Mouse (Mus musculus) lung, embryonic 14.5 days (tissue): ENCODE measurements at regions not wholly inside any gene's neighbourhood (a gene's known extent, or its start where the extent isn't known, plus 50 kb on each side); places are given as distances from the start of the nearest gene placed in this dataset.

Experiments
- ATAC-seq: fragments of 200-750 bp; cut with Nextera tagmentation; 2 replicates; pipeline ENCODE4 v1.8.0; 2017; ENCODE audit warnings: mild to moderate bottlenecking, moderate TSS enrichment, moderate library complexity; ENCODE audit not compliant: insufficient read depth
- DNase-seq: peaks from one replicate; pipeline ENCODE4 v3.0.0-alpha.2; 2015
- H3K27ac ChIP-seq: fragments of 300-500 bp; sonication (generic); 2 replicates; pipeline ENCODE4 v1.5.1; 2014; ENCODE audit warnings: low read depth, mild to moderate bottlenecking, moderate library complexity
- H3K27me3 ChIP-seq: fragments of 300-500 bp; sonication (generic); 2 replicates; pipeline ENCODE4 v1.6.1; 2014; ENCODE audit warnings: low read length, control low read depth; ENCODE audit not compliant: insufficient read depth
- H3K36me3 ChIP-seq: fragments of 300-500 bp; sonication (generic); 2 replicates; pipeline ENCODE4 v1.6.1; 2014; ENCODE audit warnings: control low read depth; ENCODE audit not compliant: insufficient read depth
- H3K4me1 ChIP-seq: fragments of 300-500 bp; sonication (generic); 2 replicates; pipeline ENCODE4 v1.6.1; 2014; ENCODE audit warnings: antibody characterized with exemption, control low read depth; ENCODE audit not compliant: insufficient read depth
- H3K4me2 ChIP-seq: fragments of 300-500 bp; sonication (generic); 2 replicates; pipeline ENCODE4 v1.6.1; 2014; ENCODE audit warnings: mild to moderate bottlenecking
- H3K4me3 ChIP-seq: fragments of 300-500 bp; sonication (generic); 2 replicates; pipeline ENCODE4 v1.5.1; 2014; ENCODE audit warnings: low read depth, low read length
- H3K9ac ChIP-seq: fragments of 300-500 bp; sonication (generic); 2 replicates; pipeline ENCODE4 v1.6.1; 2014
- H3K9me3 ChIP-seq: fragments of 300-500 bp; sonication (generic); 2 replicates; pipeline ENCODE4 v1.6.1; 2016; ENCODE audit warnings: low read depth, low read length, control low read depth
- CTCF ChIP-seq: IDR thresholded peaks from 2 replicates; pipeline ENCODE4 v1.5.1; 2016; ENCODE audit warnings: antibody characterized with exemption, low read depth
- WGBS: fragments of 180-500 bp; shearing (Covaris S2); extraction: QIAGEN DNeasy Blood & Tissue Kit; methylation state at CpG from one replicate; pipeline ENCODE4 v1.1.7; 2014; 5-methylcytosine and 5-hydroxymethylcytosine counted together

GRCm38 (mm10) chr4:124511761-124512160 is 98.8 kb downstream of the 3100002H09Rik start:
- DNase-seq (no peak), ATAC-seq (no peak)
- Histone ChIP-seq H3K27me3 (peaks cover 11% of the 10 kb centered on the region), H3K4me3 (no peak overlapping the region), H3K4me1 (peaks cover 2% of the 10 kb centered on the region), H3K4me2 (no peak overlapping the region), H3K27ac (no peak overlapping the region), H3K9ac (no peak overlapping the region), H3K36me3 (no peaks in the 10 kb centered on the region), H3K9me3 (no peaks in the 10 kb centered on the region)
- 66% methylated on average over 16 of the region's 16 CpGs for WGBS
- TF ChIP-seq CTCF: no peak

GRCm38 (mm10) chr4:124510816-124511215 is 99.8 kb downstream of the 3100002H09Rik start:
- 77% methylated on average over 3 of the region's 3 CpGs for WGBS
- peaks cover 11% of the 10 kb centered on the region for H3K27me3 ChIP-seq

GRCm38 (mm10) chr4:124509695-124510094 is 100.9 kb downstream of the 3100002H09Rik start:
- ATAC-seq (no peak), DNase-seq (peak; percentile 49)
- H3K36me3 ChIP-seq: no peaks in the 10 kb centered on the region
- no peaks in the 10 kb centered on the region for H3K9me3 ChIP-seq
- H3K27ac ChIP-seq: no peak overlapping the region
- no peak overlapping the region for H3K9ac ChIP-seq
- no peak overlapping the region for H3K4me2 ChIP-seq
- H3K27me3 ChIP-seq: peaks cover 5% of the 10 kb centered on the region; the same call in 1 of the 2 replicates
- TF ChIP-seq CTCF: no peak
- peaks cover 2% of the 10 kb centered on the region for H3K4me1 ChIP-seq
- WGBS: 38% methylated on average over 5 of the region's 5 CpGs
- no peak overlapping the region for H3K4me3 ChIP-seq

More at GRCm38 (mm10) chr4:124510816-124511215, 99.8 kb downstream of the 3100002H09Rik start:
- Histone ChIP-seq H3K4me1 (peaks cover 2% of the 10 kb centered on the region), H3K4me3 (no peak overlapping the region), H3K9ac (no peak overlapping the region), H3K4me2 (no peak overlapping the region), H3K27ac (no peak overlapping the region), H3K9me3 (no peaks in the 10 kb centered on the region), H3K36me3 (no peaks in the 10 kb centered on the region)
- ATAC-seq: no peak
- no peak for DNase-seq
- TF ChIP-seq CTCF: no peak

- H3K9ac ChIP-seq: no peak overlapping the region
- 32% methylated on average over 10 of the region's 10 CpGs for WGBS
- H3K4me3 ChIP-seq: no peak overlapping the region
- DNase-seq (no peak), ATAC-seq (no peak)
- no peak overlapping the region for H3K27ac ChIP-seq
- TF ChIP-seq CTCF: no peak
- H3K27me3 ChIP-seq: peaks cover 5% of the 10 kb centered on the region; the same call in 1 of the 2 replicates
- H3K36me3 ChIP-seq: no peaks in the 10 kb centered on the region
- peaks cover 2% of the 10 kb centered on the region for H3K4me1 ChIP-seq
- no peak overlapping the region for H3K4me2 ChIP-seq
- no peaks in the 10 kb centered on the region for H3K9me3 ChIP-seq
Measured at GRCm38 (mm10) chr4:124506083-124506647, 104.4 kb downstream of the 3100002H09Rik start.

GRCm38 (mm10) chr4:124501785-124502184 is 108.8 kb downstream of the 3100002H09Rik start:
- no peak overlapping the region for H3K9ac ChIP-seq
- H3K4me3 ChIP-seq: no peak overlapping the region
- no peak overlapping the region for H3K27ac ChIP-seq
- no peaks in the 10 kb centered on the region for H3K27me3 ChIP-seq
- no peak for TF ChIP-seq CTCF
- no peaks in the 10 kb centered on the region; the same call in 1 of the 2 replicates for H3K4me1 ChIP-seq
- DNase-seq: no peak
- WGBS: 68% methylated on average over 5 of the region's 5 CpGs
- no peaks in the 10 kb centered on the region for H3K36me3 ChIP-seq
- no peak overlapping the region for H3K4me2 ChIP-seq
- no peak for ATAC-seq
- no peaks in the 10 kb centered on the region for H3K9me3 ChIP-seq

GRCm38 (mm10) chr4:124498043-124498442 is 112.6 kb downstream of the 3100002H09Rik start:
- Histone ChIP-seq H3K27me3 (no peaks in the 10 kb centered on the region), H3K9ac (no peak overlapping the region), H3K27ac (no peak overlapping the region), H3K4me3 (no peak overlapping the region), H3K4me1 (no peaks in the 10 kb centered on the region), H3K36me3 (no peaks in the 10 kb centered on the region), H3K4me2 (no peak overlapping the region), H3K9me3 (no peaks in the 10 kb centered on the region)
- no peak for TF ChIP-seq CTCF
- DNase-seq (no peak), ATAC-seq (no peak)
- 48% methylated on average over 16 of the region's 16 CpGs for WGBS

GRCm38 (mm10) chr4:124485941-124486581 is 124.5 kb downstream of the 3100002H09Rik start:
- no peak for TF ChIP-seq CTCF
- H3K9me3 ChIP-seq: peaks cover 12% of the 10 kb centered on the region; the same call in 1 of the 2 replicates
- H3K27ac ChIP-seq: no peak overlapping the region
- H3K36me3 ChIP-seq: no peaks in the 10 kb centered on the region
- H3K9ac ChIP-seq: no peak overlapping the region
- 0 out of 2 replicates have a peak, but pooled peaks cover 3% of the 10 kb centered on the region for H3K4me1 ChIP-seq
- 9% methylated on average over 12 of the region's 12 CpGs for WGBS
- H3K27me3 ChIP-seq: peaks cover 27% of the 10 kb centered on the region; the same call in 1 of the 2 replicates
- DNase-seq: peak; percentile 20
- H3K4me2 ChIP-seq: no peak overlapping the region
- no peak for ATAC-seq
- H3K4me3 ChIP-seq: no peak overlapping the region
